Mouse (Mus musculus) MEL (cell line): ENCODE data around the gene Bahcc1. TPM values are rescaled to one million over a fixed set of nuclear protein-coding genes. Genes with fewer than 3 reads are reported as not detected.

Experiments used
- DNase-seq: peaks from one replicate; pipeline ENCODE4 v3.0.0; 2011; ENCODE audit warnings: low read depth, low spot score
- H3K27ac ChIP-seq: 2 replicates; pipeline ENCODE4 v1.5.1; 2012; ENCODE audit warnings: low read depth, mild to moderate bottlenecking, control low read depth, low read length, moderate library complexity; ENCODE audit not compliant: control insufficient read depth
- H3K27me3 ChIP-seq, 2 experiments: fragments of 150-350 bp in 1 of 2; sonication (generic) in 1 of 2; 2 replicates each; pipeline ENCODE4 v1.6.1; 2012; ENCODE audit warnings: low read length in 2 of 2, mild to moderate bottlenecking in 2 of 2, improper control_type of control experiment in 1 of 2, moderate library complexity in 1 of 2; ENCODE audit not compliant: insufficient read depth in 2 of 2, control insufficient read depth in 1 of 2
- H3K36me3 ChIP-seq, 2 experiments: 2 replicates each; pipeline ENCODE4 v1.6.1; 2012 to 2014; ENCODE audit warnings: low read length in 2 of 2, improper control_type of control experiment in 1 of 2, inconsistent platforms in 1 of 2, mild to moderate bottlenecking in 1 of 2; ENCODE audit not compliant: insufficient read depth in 2 of 2, control insufficient read depth in 1 of 2
- H3K4me1 ChIP-seq, 2 experiments: fragments of 150-350 bp in 1 of 2; sonication (generic) in 1 of 2; 2 replicates each; pipeline ENCODE4 v1.6.1; 2012; ENCODE audit warnings: low read length in 2 of 2, improper control_type of control experiment in 1 of 2, mild to moderate bottlenecking in 1 of 2; ENCODE audit not compliant: insufficient read depth in 2 of 2, control insufficient read depth in 1 of 2
- H3K4me3 ChIP-seq, 2 experiments: fragments of 150-350 bp in 1 of 2; sonication (generic) in 1 of 2; 2 replicates each; pipeline ENCODE4 v1.5.1; 2012; ENCODE audit warnings: low read depth in 2 of 2, low read length in 2 of 2, mild to moderate bottlenecking in 2 of 2, moderate library complexity in 2 of 2, control low read depth in 1 of 2, improper control_type of control experiment in 1 of 2; ENCODE audit not compliant: control insufficient read depth in 1 of 2, insufficient read depth in 1 of 2
- H3K79me2 ChIP-seq: 2 replicates; pipeline ENCODE4 v1.6.1; 2012; ENCODE audit warnings: mild to moderate bottlenecking, low read length, moderate library complexity; ENCODE audit not compliant: control insufficient read depth, poor library complexity, insufficient read depth
- H3K9ac ChIP-seq: 2 replicates; pipeline ENCODE4 v1.6.1; 2012; ENCODE audit warnings: low read depth, mild to moderate bottlenecking, control low read depth, low read length, moderate library complexity; ENCODE audit not compliant: control insufficient read depth, poor library complexity, severe bottlenecking
- H3K9me3 ChIP-seq: fragments of 150-350 bp; sonication (generic); replicated peaks from 2 replicates; pipeline ENCODE4 v1.6.1; 2012; ENCODE audit warnings: mild to moderate bottlenecking, low read length, improper control_type of control experiment, moderate library complexity; ENCODE audit not compliant: insufficient read depth
- CHD2 ChIP-seq: IDR thresholded peaks from 2 replicates; pipeline ENCODE4 v1.6.1; 2011; ENCODE audit warnings: low read length, improper control_type of control experiment
- CTCF ChIP-seq, 3 experiments: IDR thresholded peaks in 2 of 3; conservative IDR thresholded peaks in 1 of 3; 2 replicates each; pipeline ENCODE4 v1.5.1; 2011 to 2012; ENCODE audit warnings: low read length in 3 of 3, low read depth in 2 of 3, mild to moderate bottlenecking in 2 of 3, improper control_type of control experiment in 1 of 3, inconsistent platforms in 1 of 3, mixed read lengths in 1 of 3, moderate library complexity in 1 of 3; ENCODE audit not compliant: control insufficient read depth in 1 of 3, insufficient read depth in 1 of 3, poor library complexity in 1 of 3, severe bottlenecking in 1 of 3
- ELF1 ChIP-seq: IDR thresholded peaks from 2 replicates; pipeline ENCODE4 v1.6.1; 2014; ENCODE audit warnings: low read depth, mild to moderate bottlenecking, inconsistent platforms, low read length, improper control_type of control experiment, moderate library complexity
- ETS1 ChIP-seq: IDR thresholded peaks from 2 replicates; pipeline ENCODE4 v1.6.1; 2012; ENCODE audit warnings: low read depth, mild to moderate bottlenecking, inconsistent platforms, low read length, improper control_type of control experiment, moderate library complexity
- GABPA ChIP-seq: IDR thresholded peaks from 2 replicates; pipeline ENCODE4 v1.6.1; 2012; ENCODE audit warnings: low read depth, mild to moderate bottlenecking, inconsistent platforms, low read length, improper control_type of control experiment, moderate library complexity
- HCFC1 ChIP-seq: IDR thresholded peaks from 2 replicates; pipeline ENCODE4 v1.6.1; 2012; ENCODE audit warnings: low read depth, mild to moderate bottlenecking, inconsistent platforms, low read length, improper control_type of control experiment, moderate library complexity
- MAFK ChIP-seq: IDR thresholded peaks from 2 replicates; pipeline ENCODE4 v1.6.1; 2011; ENCODE audit warnings: low read depth, mild to moderate bottlenecking, low read length, improper control_type of control experiment, borderline replicate concordance
- MYC ChIP-seq: IDR thresholded peaks from 2 replicates; pipeline ENCODE4 v1.6.1; 2011; ENCODE audit warnings: low read depth, mild to moderate bottlenecking, low read length, improper control_type of control experiment, moderate library complexity
- NRF1 ChIP-seq: IDR thresholded peaks from 2 replicates; pipeline ENCODE4 v1.6.1; 2014; ENCODE audit warnings: low read depth, mild to moderate bottlenecking, inconsistent platforms, low read length, improper control_type of control experiment, moderate library complexity; ENCODE audit not compliant: poor library complexity, insufficient read depth, severe bottlenecking
- RAD21 ChIP-seq: IDR thresholded peaks from 2 replicates; pipeline ENCODE4 v1.6.1; 2011; ENCODE audit warnings: mild to moderate bottlenecking, low read depth, low read length, improper control_type of control experiment
- SMC3 ChIP-seq: IDR thresholded peaks from 2 replicates; pipeline ENCODE4 v1.6.1; 2011; ENCODE audit warnings: low read depth, low read length, improper control_type of control experiment
- TAL1 ChIP-seq: IDR thresholded peaks from 2 replicates; pipeline ENCODE4 v1.6.1; 2012; ENCODE audit warnings: mild to moderate bottlenecking, inconsistent platforms, low read length, moderate library complexity, mixed read lengths
- TBP ChIP-seq: IDR thresholded peaks from 2 replicates; pipeline ENCODE4 v1.8.0; 2011; ENCODE audit warnings: low read depth, low read length, improper control_type of control experiment
- UBTF ChIP-seq: IDR thresholded peaks from 2 replicates; pipeline ENCODE4 v1.6.1; 2012; ENCODE audit warnings: low read depth, mild to moderate bottlenecking, inconsistent platforms, low read length, improper control_type of control experiment, moderate library complexity, borderline replicate concordance; ENCODE audit not compliant: insufficient read depth
- USF1 ChIP-seq: IDR thresholded peaks from 2 replicates; pipeline ENCODE4 v1.6.1; 2014; ENCODE audit warnings: low read depth, mild to moderate bottlenecking, inconsistent platforms, low read length, improper control_type of control experiment, moderate library complexity
- ZKSCAN1 ChIP-seq: IDR thresholded peaks from 2 replicates; pipeline ENCODE4 v1.6.1; 2012; ENCODE audit warnings: low read depth, mild to moderate bottlenecking, inconsistent platforms, low read length, improper control_type of control experiment, moderate library complexity
- polyA plus RNA-seq, 2 experiments: library from polyadenylated mRNA; stranded (reverse) in 1 of 2; unstranded in 1 of 2; fragments of >175 nt in 1 of 2; fragments of >200 nt in 1 of 2; gene quantifications; 2 replicates each; pipeline versions ENCODE4 v1.2.1 to v1.2.4; 2012; ENCODE audit warnings: low replicate concordance in 2 of 2, low read depth in 1 of 2; ENCODE audit not compliant: insufficient read length in 2 of 2, insufficient read depth in 1 of 2, missing spikeins in 1 of 2
- total RNA-seq: library from RNA; depleted of rRNA; stranded (reverse); fragments of 300-350 nt; gene quantifications from 2 replicates; pipeline ENCODE4 v1.2.3, GENCODE M21; 2012

The Bahcc1 gene
- total and polyA plus RNA-seq, 3 experiments: 0.04 to 0.26 TPM; not detected in 1

- Histone ChIP-seq H3K4me3 (no peak overlapping the region), H3K9ac (no peak overlapping the region), H3K27me3 (no peaks in the 10 kb centered on the region), H3K4me1 (no peaks in the 10 kb centered on the region), H3K27ac (no peak overlapping the region), H3K9me3 (no peaks in the 10 kb centered on the region), H3K79me2 (no peaks in the 10 kb centered on the region), H3K36me3 (no peaks in the 10 kb centered on the region)
- no peak for TF ChIP-seq GABPA
- TF ChIP-seq CHD2: no peak
- TF ChIP-seq HCFC1: no peak
- TF ChIP-seq UBTF: no peak
- no peak for TF ChIP-seq CTCF (IDR thresholded peaks at IDR 0.05 in 2 of 3, conservative IDR thresholded peaks at IDR 0.05 in 1 of 3; ENCODE audit: control insufficient read depth in 1 of 3, insufficient read depth in 1 of 3, low read depth in 2 of 3, low read length in 3 of 3, poor library complexity in 1 of 3, severe bottlenecking in 1 of 3)
- TF ChIP-seq MYC: no peak
- TF ChIP-seq NRF1: no peak
- TF ChIP-seq TAL1: no peak
- TF ChIP-seq ETS1: no peak
- TF ChIP-seq MAFK: no peak
- TF ChIP-seq TBP: no peak
- no peak for TF ChIP-seq ELF1
- no peak for TF ChIP-seq ZKSCAN1
- TF ChIP-seq USF1: no peak
- no peak for DNase-seq
Measured at GRCm38 (mm10) chr11:120279335-120279734, 46.6 kb downstream of the Bahcc1 start.

GRCm38 (mm10) chr11:120280281-120280773 lies 47.6 kb downstream of the Bahcc1 start:
- TF ChIP-seq RAD21 (peak; percentile 17), CTCF (IDR thresholded peaks at IDR 0.05 in 2 of 3, conservative IDR thresholded peaks at IDR 0.05 in 1 of 3; ENCODE audit: control insufficient read depth in 1 of 3, insufficient read depth in 1 of 3, low read depth in 2 of 3, low read length in 3 of 3, poor library complexity in 1 of 3, severe bottlenecking in 1 of 3) (peak; percentile 64 to 75 (median 66)), MYC (no peak), SMC3 (peak; percentile 47)
- Histone ChIP-seq H3K9ac (no peak overlapping the region), H3K4me3 (no peak overlapping the region), H3K9me3 (no peaks in the 10 kb centered on the region), H3K79me2 (no peaks in the 10 kb centered on the region), H3K27ac (no peak overlapping the region), H3K4me1 (no peaks in the 10 kb centered on the region), H3K27me3 (no peaks in the 10 kb centered on the region), H3K36me3 (no peaks in the 10 kb centered on the region)
- DNase-seq: peak; percentile 48
